ENCODE assay signal across 8 mouse cellular contexts in the genomic region with DNA sequence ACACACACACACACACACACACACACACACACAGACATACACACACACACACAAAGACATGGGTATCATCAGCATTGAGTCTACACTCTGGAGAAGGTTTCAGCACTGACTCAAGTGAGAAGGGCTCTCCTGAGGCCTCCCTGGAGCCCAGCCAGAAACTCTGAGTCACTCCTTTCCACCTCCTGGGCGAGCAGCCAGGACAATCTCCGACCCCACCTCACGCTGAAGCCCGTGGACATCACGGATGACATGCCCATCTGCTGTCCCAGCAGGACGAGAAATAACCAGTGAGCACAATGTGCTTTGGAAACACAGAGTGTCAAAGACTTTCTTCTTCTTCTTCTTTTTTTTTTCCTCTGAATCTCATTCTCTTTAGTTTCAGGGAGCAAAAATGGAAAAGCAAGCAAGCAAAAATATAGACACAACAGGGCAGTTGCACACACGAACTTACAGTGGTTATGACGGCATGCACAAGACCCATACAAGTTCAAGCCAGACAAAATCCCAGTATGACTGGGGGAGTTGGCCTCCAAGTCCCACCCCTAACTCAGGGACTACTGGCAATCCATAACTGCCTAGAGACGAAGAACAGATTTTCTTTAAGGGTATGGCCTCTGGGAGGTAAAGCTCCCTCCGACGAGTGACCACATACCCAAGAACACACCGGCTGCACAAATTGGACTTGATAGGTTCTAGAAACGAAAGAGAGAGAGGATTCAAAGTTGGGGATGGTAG.
DNase-seq lines count a peak whose midpoint lies in the region; ATAC-seq lines count a peak whose summit lies in the region.

No protein-coding gene starts in this region.

- no peak overlapping the region for H3K4me3 ChIP-seq in forebrain, embryonic 12.5 days (replicated peaks)

- H3K4me1 ChIP-seq in forebrain, embryonic 12.5 days: no peaks in the 10 kb centered on the region

- ATAC-seq in forebrain, embryonic 12.5 days (ENCODE audit: low FRiP score): no peak

- intact Hi-C loops in heart, postnatal 14 days (cut with DNase I): no loop called here

- peak; percentile 7 to 36 for DNase-seq in left cerebral cortex, adult 18-20 months (ENCODE audit: low spot score in 2 of 2)
- DNase-seq in left cerebral cortex, adult 8-10 months (ENCODE audit: low spot score in 2 of 2): no peak
- DNase-seq in adrenal gland, adult (ENCODE audit: inconsistent age in 2 of 2, low spot score in 1 of 2): peak; percentile 81 to 88
- peak; percentile 100 for DNase-seq in cerebellum, postnatal 14 days
- peak; percentile 67 to 76 for DNase-seq in heart, postnatal 14 days
- DNase-seq in urinary bladder, postnatal 25 days (ENCODE audit: low spot score): peak; percentile 53
- no peak for DNase-seq in embryo, embryonic 10 days (ENCODE audit: low spot score)

- H3K9ac ChIP-seq in forebrain, embryonic 12.5 days: no peak overlapping the region

- H3K4me2 ChIP-seq in forebrain, embryonic 12.5 days: no peak overlapping the region

- H3K27me3 ChIP-seq in forebrain, embryonic 12.5 days: no peaks in the 10 kb centered on the region

- H3K9me3 ChIP-seq in forebrain, embryonic 12.5 days: no peaks in the 10 kb centered on the region

- WGBS in forebrain, embryonic 12.5 days: 82% methylated on average over 13 of the region's 13 CpGs

- no peaks in the 10 kb centered on the region for H3K36me3 ChIP-seq in forebrain, embryonic 12.5 days (replicated peaks)

- no peak overlapping the region for H3K27ac ChIP-seq in forebrain, embryonic 12.5 days

Comparison
In these comparisons a context has a peak if more than half of its experiments do, and no peak if none do; other contexts are left out.
1. DNase-seq: peak in left cerebral cortex, adult 18-20 months (2 of 2), adrenal gland, adult (2 of 2), cerebellum, postnatal 14 days (2 of 2), heart, postnatal 14 days (2 of 2) and urinary bladder, postnatal 25 days (single experiment); none in left cerebral cortex, adult 8-10 months (0 of 2) and embryo, embryonic 10 days (single experiment).